Comparison of ENCODE assay signal across 10 mouse cellular contexts in genomic region chr13:63258167-63258582, GRCm38 (mm10).
DNase-seq lines count a peak whose midpoint lies in the region; ATAC-seq lines count a peak whose summit lies in the region.
"Had no signal": no experiment of that assay in that cellular context is flagged by ENCODE, and none has a peak within 500 bp of the region (broad histone marks: within the 10 kb centered on the region; RNA-seq: fewer than 3 reads in every experiment).

No protein-coding gene starts in this region.

- H3K4me1 ChIP-seq in brown adipose tissue, adult 24 weeks (ENCODE audit: control insufficient read depth, insufficient read depth, insufficient read length, low read length): peaks cover 57% of the 10 kb centered on the region
- H3K4me1 ChIP-seq in limb, embryonic 13.5 days: peaks cover 85% of the 10 kb centered on the region

- no peak overlapping the region for H3K4me3 ChIP-seq in brown adipose tissue, adult 24 weeks (ENCODE audit: insufficient read depth, low read depth, low read length)
- no peak overlapping the region for H3K4me3 ChIP-seq in limb, embryonic 13.5 days

- H3K9ac ChIP-seq in limb, embryonic 13.5 days: peak overlapping the region; percentile 58

- H3K9me3 ChIP-seq in limb, embryonic 13.5 days: no peaks in the 10 kb centered on the region

- WGBS in limb, embryonic 13.5 days: 28% methylated on average over 6 of the region's 6 CpGs

- DNase-seq in kidney, adult 18-20 months: peak; percentile 29
- no peak for DNase-seq in kidney, postnatal 36 days
- DNase-seq in MN1 (ENCODE audit: low spot score): peak; percentile 77
- no peak for DNase-seq in ovary, postnatal 10 days (ENCODE audit: low spot score)
- no peak for DNase-seq in cerebellum, postnatal 14 days
- DNase-seq: gastrocnemius, postnatal 36 days; layer of hippocampus, postnatal 36 days had no signal

- H3K4me2 ChIP-seq in limb, embryonic 13.5 days (replicated peaks): peak overlapping the region; percentile 44

- ATAC-seq in limb, embryonic 13.5 days (ENCODE audit: low FRiP score, low read depth): no peak
- no peak for ATAC-seq in activated CD4-positive, CD25-positive, alpha-beta regulatory T cell, adult 4 months

- H3K27me3 ChIP-seq in limb, embryonic 13.5 days: no peaks in the 10 kb centered on the region

- H3K36me3 ChIP-seq in limb, embryonic 13.5 days: peaks cover 79% of the 10 kb centered on the region

- H3K27ac ChIP-seq in brown adipose tissue, adult 24 weeks (replicated peaks; ENCODE audit: low read depth, low read length): peak overlapping the region; percentile 53; the same call in 1 of the 2 replicates
- peak overlapping the region; percentile 58 for H3K27ac ChIP-seq in limb, embryonic 13.5 days

Comparison
In these comparisons a context has a peak if more than half of its experiments do, and no peak if none do; other contexts are left out.
1. DNase-seq: peak in kidney, adult 18-20 months (single experiment) and MN1 (single experiment); none in kidney, postnatal 36 days (0 of 2), ovary, postnatal 10 days (single experiment) and cerebellum, postnatal 14 days (0 of 2).